Mouse (Mus musculus) ES-E14 (cell line): ENCODE results near the gene Sdhc.

Source experiments
- CHD2 ChIP-seq: IDR thresholded peaks from 2 replicates; pipeline ENCODE4 v1.6.1; 2014; ENCODE audit warnings: mild to moderate bottlenecking, low read depth, low read length, inconsistent platforms
- HCFC1 ChIP-seq: IDR thresholded peaks from 2 replicates; pipeline ENCODE4 v1.6.1; 2012; ENCODE audit warnings: low read length, inconsistent platforms, borderline replicate concordance; ENCODE audit not compliant: insufficient read depth
- MAFK ChIP-seq: IDR thresholded peaks from 2 replicates; pipeline ENCODE4 v1.6.1; 2014; ENCODE audit warnings: mild to moderate bottlenecking, low read depth, low read length, inconsistent platforms; ENCODE audit not compliant: insufficient read depth
- ZC3H11A ChIP-seq: IDR thresholded peaks from 2 replicates; pipeline ENCODE4 v1.6.1; 2012; ENCODE audit warnings: low read depth, mild to moderate bottlenecking, inconsistent platforms, low read length, borderline replicate concordance
- ZNF384 ChIP-seq: IDR thresholded peaks from 2 replicates; pipeline ENCODE4 v1.6.1; 2012; ENCODE audit warnings: low read depth, low read length, inconsistent platforms

- TF ChIP-seq HCFC1 (no peak), CHD2 (no peak), ZNF384 (no peak), ZC3H11A (no peak), MAFK (no peak)
Observed at GRCm38 (mm10) chr1:171165629-171166345, 15.4 kb upstream of the Sdhc start.
